Mouse (Mus musculus): ENCODE data around the gene Rfc2. TPM values are rescaled to one million over a fixed set of nuclear protein-coding genes. Genes with fewer than 3 reads are reported as not detected.

Rfc2 gene
- polyA plus RNA-seq, 1 experiment from 2014 or later: 324 TPM

DNA sequence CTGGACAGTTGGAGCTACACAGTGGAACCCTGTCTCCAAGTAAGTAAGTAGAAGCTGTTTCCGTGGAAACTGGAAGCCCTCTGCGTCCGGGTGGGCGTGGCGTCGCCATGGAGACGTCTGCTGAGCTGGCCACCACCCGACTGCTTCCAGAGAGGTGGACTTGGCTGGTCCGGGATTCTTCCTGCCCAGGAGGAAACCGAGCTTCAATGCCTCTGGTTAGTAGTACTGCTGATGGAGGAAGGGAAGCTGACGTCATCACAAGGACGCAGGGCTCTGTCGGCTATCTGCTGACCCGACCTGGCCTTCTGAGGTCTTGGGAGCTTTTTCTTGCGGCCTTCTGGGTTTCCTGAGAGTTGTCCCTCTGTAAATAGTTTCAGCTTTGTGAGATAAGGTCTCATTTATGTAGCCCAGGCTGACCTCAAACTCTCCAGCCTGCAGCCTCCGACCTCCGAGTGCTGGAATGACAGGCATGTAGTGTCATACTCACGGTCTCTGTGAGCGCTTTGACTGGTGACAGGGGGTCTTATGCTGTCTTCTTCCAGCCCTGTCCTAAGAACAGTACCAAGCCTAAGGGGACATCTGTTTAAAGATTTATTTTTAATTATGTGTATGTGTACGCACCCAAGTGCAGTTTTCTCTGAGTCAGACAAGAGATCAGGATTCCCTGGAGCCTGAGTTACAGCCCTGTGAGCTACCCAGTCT, 25.6 kb upstream of the Rfc2 start:
- no peaks in the 10 kb centered on the region for H3K36me3 ChIP-seq (ENCODE audit: control insufficient read depth, insufficient read depth, low read length)
- WGBS: 16% methylated on average over 20 of the region's 20 CpGs
- no peak overlapping the region for H3K4me3 ChIP-seq (ENCODE audit: low read depth, low read length)
- H3K27me3 ChIP-seq (ENCODE audit: control insufficient read depth, insufficient read depth, low read length): no peaks in the 10 kb centered on the region
- no peak overlapping the region; the same call in 1 of the 2 replicates for H3K9ac ChIP-seq (ENCODE audit: low read length)
- peaks cover 19% of the 10 kb centered on the region for H3K4me1 ChIP-seq (ENCODE audit: control insufficient read depth, insufficient read depth, low read length)
- peak overlapping the region; percentile 33 for H3K4me2 ChIP-seq (ENCODE audit: low read depth)
- H3K27ac ChIP-seq (ENCODE audit: low read depth, low read length): 0 out of 2 replicates have a peak overlapping the region, but pooled peaks have one; percentile 8
- ATAC-seq (ENCODE audit: insufficient read depth, low FRiP score, low TSS enrichment) (peak; percentile 18; the same call in 1 of the 2 replicates), DNase-seq (ENCODE audit: low spot score) (peak; percentile 86)
- H3K9me3 ChIP-seq (ENCODE audit: control insufficient read depth, low read length): no peaks in the 10 kb centered on the region

DNA sequence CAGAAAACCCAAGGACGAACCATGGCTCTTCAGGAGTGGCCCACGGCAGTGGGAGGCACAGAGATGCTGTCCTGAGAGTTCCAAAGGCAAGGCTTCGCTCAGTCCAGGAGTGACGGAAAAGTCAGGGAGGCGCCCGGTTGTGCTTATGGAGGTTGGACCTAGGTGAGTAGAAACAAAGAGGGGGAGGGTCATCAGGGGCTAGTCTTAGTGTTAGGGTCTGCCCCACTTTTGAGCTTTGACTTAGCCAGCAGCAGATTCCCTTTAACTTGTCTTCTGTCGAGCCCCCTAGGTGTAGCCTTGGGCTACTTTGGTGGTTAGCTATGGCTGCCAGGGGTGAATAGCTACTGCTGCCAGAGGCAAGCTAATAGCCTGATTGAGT, 21.1 kb upstream of the Rfc2 start, which contains the start of gene Syna:
Syna (minus strand) TSS at position 101 of the 379 bp plus-strand sequence.
- Histone ChIP-seq H3K9ac (ENCODE audit: low read length) (no peak within 1 kb of the TSS), H3K9me3 (ENCODE audit: control insufficient read depth, low read length) (no peaks in the 10 kb centered on the region), H3K4me2 (ENCODE audit: low read depth) (no peak within 1 kb of the TSS), H3K4me3 (ENCODE audit: low read depth, low read length) (no peak within 1 kb of the TSS), H3K4me1 (ENCODE audit: control insufficient read depth, insufficient read depth, low read length) (peaks cover 9% of the 10 kb centered on the region), H3K27ac (ENCODE audit: low read depth, low read length) (no peak within 1 kb of the TSS), H3K36me3 (ENCODE audit: control insufficient read depth, insufficient read depth, low read length) (no peaks in the 10 kb centered on the region), H3K27me3 (ENCODE audit: control insufficient read depth, insufficient read depth, low read length) (no peaks in the 10 kb centered on the region)
- DNase-seq (ENCODE audit: low spot score) (no peak), ATAC-seq (ENCODE audit: insufficient read depth, low FRiP score, low TSS enrichment) (no peak)
- WGBS: 90% methylated on average over 7 of the region's 7 CpGs

DNA sequence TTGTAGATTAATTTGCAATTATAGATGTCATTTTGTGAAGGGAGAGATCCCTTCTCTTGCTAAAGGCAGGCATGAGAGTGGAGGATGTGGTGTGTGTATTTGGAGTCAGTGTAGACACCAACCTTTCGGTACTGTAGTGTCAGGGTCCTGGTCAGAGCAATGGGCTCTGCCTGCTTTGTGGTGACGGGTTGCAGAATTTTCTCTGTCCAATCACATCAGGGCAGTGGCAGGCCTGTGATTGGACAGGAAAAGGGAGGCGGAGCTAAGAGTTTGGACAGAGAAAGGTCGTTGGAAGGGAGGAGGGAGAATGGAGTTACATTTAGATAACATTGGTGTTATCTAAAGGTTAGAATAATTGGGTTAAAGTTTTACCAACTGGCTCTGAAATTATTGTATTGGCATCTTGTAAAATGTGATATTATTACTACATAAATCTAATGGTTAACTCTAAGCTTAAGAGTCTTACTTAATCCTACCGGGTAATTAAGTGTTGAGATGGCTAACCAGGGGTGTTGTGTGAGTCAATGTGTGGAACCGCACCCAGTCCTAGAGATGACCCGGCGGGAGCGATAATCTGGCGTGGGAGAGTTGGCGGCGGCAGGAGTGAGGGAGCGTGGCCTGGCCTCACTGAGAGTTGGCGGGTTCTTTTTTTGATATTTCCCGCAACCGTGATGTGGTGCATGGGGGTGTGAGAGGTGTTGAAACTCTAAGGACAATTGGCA, 20.6 kb upstream of the Rfc2 start:
- Histone ChIP-seq H3K27me3 (ENCODE audit: control insufficient read depth, insufficient read depth, low read length) (no peaks in the 10 kb centered on the region), H3K4me2 (ENCODE audit: low read depth) (no peak overlapping the region), H3K4me3 (ENCODE audit: low read depth, low read length) (no peak overlapping the region), H3K9ac (ENCODE audit: low read length) (no peak overlapping the region), H3K9me3 (ENCODE audit: control insufficient read depth, low read length) (no peaks in the 10 kb centered on the region), H3K27ac (ENCODE audit: low read depth, low read length) (no peak overlapping the region), H3K4me1 (ENCODE audit: control insufficient read depth, insufficient read depth, low read length) (peaks cover 5% of the 10 kb centered on the region), H3K36me3 (ENCODE audit: control insufficient read depth, insufficient read depth, low read length) (no peaks in the 10 kb centered on the region)
- no peak for ATAC-seq (ENCODE audit: insufficient read depth, low FRiP score, low TSS enrichment)
- DNase-seq (ENCODE audit: low spot score): no peak
- WGBS: 78% methylated on average over 16 of the region's 16 CpGs

DNA sequence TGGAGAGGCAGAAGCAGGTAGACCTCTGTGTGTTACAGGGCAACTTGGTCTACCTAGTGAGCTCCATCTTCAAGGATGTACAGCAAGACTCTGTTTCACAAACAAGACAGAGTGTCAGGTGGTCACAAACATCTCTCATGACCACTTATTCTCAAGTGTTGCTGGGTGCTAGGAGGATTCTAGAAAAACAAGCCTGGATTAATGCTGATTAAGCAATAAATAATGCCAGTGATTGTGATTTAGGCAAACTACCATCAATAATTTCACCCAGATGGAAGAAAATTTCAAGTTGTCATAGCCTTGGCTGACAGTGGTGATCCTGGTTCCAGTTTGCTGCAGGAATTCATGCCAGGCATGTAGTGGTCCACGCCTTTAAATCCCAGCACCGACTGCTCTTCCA, 16.9 kb upstream of the Rfc2 start:
- Histone ChIP-seq H3K4me2 (ENCODE audit: low read depth) (no peak overlapping the region), H3K9ac (ENCODE audit: low read length) (no peak overlapping the region), H3K4me1 (ENCODE audit: control insufficient read depth, insufficient read depth, low read length) (no peaks in the 10 kb centered on the region), H3K36me3 (ENCODE audit: control insufficient read depth, insufficient read depth, low read length) (no peaks in the 10 kb centered on the region), H3K4me3 (ENCODE audit: low read depth, low read length) (no peak overlapping the region), H3K9me3 (ENCODE audit: control insufficient read depth, low read length) (no peaks in the 10 kb centered on the region), H3K27ac (ENCODE audit: low read depth, low read length) (no peak overlapping the region), H3K27me3 (ENCODE audit: control insufficient read depth, insufficient read depth, low read length) (no peaks in the 10 kb centered on the region)
- ATAC-seq (ENCODE audit: insufficient read depth, low FRiP score, low TSS enrichment) (no peak), DNase-seq (ENCODE audit: low spot score) (no peak)
- WGBS: 99% methylated on average over 2 of the region's 2 CpGs

GRCm38 (mm10) chr5:134565696-134566095, 15.5 kb upstream of the Rfc2 start:
- WGBS: 92% methylated on average over 6 of the region's 6 CpGs
- no peak for DNase-seq (ENCODE audit: low spot score)
- no peaks in the 10 kb centered on the region for H3K36me3 ChIP-seq (ENCODE audit: control insufficient read depth, insufficient read depth, low read length)
- H3K4me1 ChIP-seq (ENCODE audit: control insufficient read depth, insufficient read depth, low read length): no peaks in the 10 kb centered on the region
- ATAC-seq (ENCODE audit: insufficient read depth, low FRiP score, low TSS enrichment): no peak
- H3K9ac ChIP-seq (ENCODE audit: low read length): no peak overlapping the region
- no peaks in the 10 kb centered on the region for H3K27me3 ChIP-seq (ENCODE audit: control insufficient read depth, insufficient read depth, low read length)
- H3K4me2 ChIP-seq (ENCODE audit: low read depth): no peak overlapping the region
- no peaks in the 10 kb centered on the region for H3K9me3 ChIP-seq (ENCODE audit: control insufficient read depth, low read length)
- no peak overlapping the region for H3K27ac ChIP-seq (ENCODE audit: low read depth, low read length)
- H3K4me3 ChIP-seq (ENCODE audit: low read depth, low read length): no peak overlapping the region

DNA sequence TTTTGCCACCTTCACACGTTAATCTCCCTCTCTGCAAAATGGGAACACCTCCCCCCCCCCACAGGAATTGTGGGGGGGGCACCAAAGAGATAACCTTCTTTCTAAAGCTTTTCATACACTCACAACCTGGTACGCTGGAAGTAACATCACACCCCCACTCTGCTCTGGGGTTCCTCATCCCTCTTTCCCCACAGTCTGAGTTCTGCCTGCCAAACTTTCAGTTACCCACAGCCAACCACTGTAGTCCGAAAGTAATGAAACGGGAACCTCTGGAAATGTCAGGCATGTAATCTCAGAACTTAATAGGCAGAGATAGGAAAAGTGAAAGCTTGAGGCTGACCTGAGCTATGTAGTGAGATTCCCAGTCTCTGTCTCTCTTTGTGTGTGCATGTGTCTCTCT, 13.7 kb upstream of the Rfc2 start:
- H3K9ac ChIP-seq (ENCODE audit: low read length): no peak overlapping the region
- H3K4me3 ChIP-seq (ENCODE audit: low read depth, low read length): no peak overlapping the region
- no peak for ATAC-seq (ENCODE audit: insufficient read depth, low FRiP score, low TSS enrichment)
- H3K9me3 ChIP-seq (ENCODE audit: control insufficient read depth, low read length): no peaks in the 10 kb centered on the region
- 86% methylated on average over 4 of the region's 4 CpGs for WGBS
- no peak overlapping the region for H3K27ac ChIP-seq (ENCODE audit: low read depth, low read length)
- H3K27me3 ChIP-seq (ENCODE audit: control insufficient read depth, insufficient read depth, low read length): no peaks in the 10 kb centered on the region
- H3K4me2 ChIP-seq (ENCODE audit: low read depth): no peak overlapping the region
- DNase-seq (ENCODE audit: low spot score): no peak
- H3K36me3 ChIP-seq (ENCODE audit: control insufficient read depth, insufficient read depth, low read length): no peaks in the 10 kb centered on the region
- H3K4me1 ChIP-seq (ENCODE audit: control insufficient read depth, insufficient read depth, low read length): peaks cover 2% of the 10 kb centered on the region; the same call in 1 of the 2 replicates

DNA sequence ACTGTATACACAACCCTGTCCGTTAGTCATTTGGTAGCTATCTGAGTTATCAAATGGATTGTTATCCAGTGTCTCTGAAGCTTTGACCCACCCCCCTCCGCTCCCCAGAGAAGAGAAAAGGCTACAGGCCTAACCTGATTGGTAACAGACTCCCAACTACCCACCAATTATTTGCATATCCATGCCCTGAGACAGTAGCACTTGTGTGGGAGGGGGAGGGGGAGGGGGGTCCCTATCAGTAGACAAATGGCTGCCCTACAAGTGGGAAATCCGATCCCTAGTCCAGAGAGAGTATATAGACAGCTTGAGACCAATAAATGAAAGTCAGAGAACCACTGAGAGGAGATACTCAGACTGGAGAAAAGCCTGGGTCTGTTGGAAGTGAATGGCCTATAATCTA, 13.1 kb upstream of the Rfc2 start:
- Histone ChIP-seq H3K9me3 (ENCODE audit: control insufficient read depth, low read length) (no peaks in the 10 kb centered on the region), H3K9ac (ENCODE audit: low read length) (no peak overlapping the region), H3K27me3 (ENCODE audit: control insufficient read depth, insufficient read depth, low read length) (no peaks in the 10 kb centered on the region), H3K4me3 (ENCODE audit: low read depth, low read length) (no peak overlapping the region), H3K4me2 (ENCODE audit: low read depth) (no peak overlapping the region), H3K27ac (ENCODE audit: low read depth, low read length) (no peak overlapping the region), H3K4me1 (ENCODE audit: control insufficient read depth, insufficient read depth, low read length) (peaks cover 4% of the 10 kb centered on the region; the same call in 1 of the 2 replicates), H3K36me3 (ENCODE audit: control insufficient read depth, insufficient read depth, low read length) (no peaks in the 10 kb centered on the region)
- DNase-seq (ENCODE audit: low spot score) (no peak), ATAC-seq (ENCODE audit: insufficient read depth, low FRiP score, low TSS enrichment) (no peak)
- 66% methylated on average over 3 of the region's 3 CpGs for WGBS

- no peak overlapping the region for H3K9ac ChIP-seq (ENCODE audit: low read length)
- no peak overlapping the region for H3K4me2 ChIP-seq (ENCODE audit: low read depth)
- no peaks in the 10 kb centered on the region for H3K9me3 ChIP-seq (ENCODE audit: control insufficient read depth, low read length)
- H3K36me3 ChIP-seq (ENCODE audit: control insufficient read depth, insufficient read depth, low read length): no peaks in the 10 kb centered on the region
- peaks cover 4% of the 10 kb centered on the region; the same call in 1 of the 2 replicates for H3K4me1 ChIP-seq (ENCODE audit: control insufficient read depth, insufficient read depth, low read length)
- 63% methylated on average over 8 of the region's 8 CpGs for WGBS
- no peaks in the 10 kb centered on the region for H3K27me3 ChIP-seq (ENCODE audit: control insufficient read depth, insufficient read depth, low read length)
- no peak overlapping the region for H3K4me3 ChIP-seq (ENCODE audit: low read depth, low read length)
- no peak for DNase-seq (ENCODE audit: low spot score)
- H3K27ac ChIP-seq (ENCODE audit: low read depth, low read length): no peak overlapping the region
- no peak for ATAC-seq (ENCODE audit: insufficient read depth, low FRiP score, low TSS enrichment)
Observed at GRCm38 (mm10) chr5:134568964-134569491, 12.1 kb upstream of the Rfc2 start.

Measured in neural tube, embryonic 11.5 days (tissue).